Mouse (Mus musculus) testis, adult 2 months (tissue): Measurements from ENCODE around the gene Drc1.

ENCODE experiments used
- CTCF ChIP-seq: fragments of 200-500 bp; IDR thresholded peaks from 2 replicates; pipeline ENCODE4 v1.5.1; 2012; ENCODE audit warnings: low read depth, mild to moderate bottlenecking, inconsistent platforms, low read length, moderate library complexity; ENCODE audit not compliant: control insufficient read depth, insufficient read depth, insufficient replicate concordance
- POLR2A ChIP-seq: fragments of 200-500 bp; IDR thresholded peaks from 2 replicates; pipeline ENCODE4 v1.6.1; 2012; ENCODE audit warnings: low read depth, mild to moderate bottlenecking, inconsistent platforms, low read length, moderate library complexity; ENCODE audit not compliant: control insufficient read depth

DNA sequence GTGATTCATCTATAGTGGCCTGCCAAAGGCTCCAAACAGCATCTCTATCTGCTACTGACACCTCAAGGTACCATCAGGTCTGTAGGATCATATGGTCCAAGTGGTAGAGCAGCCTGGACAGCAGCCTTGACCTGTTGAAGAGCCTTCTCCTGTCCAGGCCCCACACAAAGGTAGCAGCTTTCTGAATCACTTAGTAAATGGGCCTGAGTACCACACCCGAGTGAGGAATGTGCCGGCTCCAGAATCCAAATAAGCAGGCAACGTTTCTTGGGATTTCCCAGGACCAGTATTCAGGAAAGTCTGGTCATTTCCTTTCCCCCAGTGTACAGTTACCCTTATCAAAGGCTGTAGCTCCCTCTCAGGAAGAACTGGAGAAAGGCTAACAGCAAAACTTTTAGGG is 2.2 kb upstream of the Drc1 start:
- TF ChIP-seq POLR2A (no peak), CTCF (no peak)
